Mouse (Mus musculus): ENCODE data around the gene Ggt1.
"Not testable (repeated sequence)": the region's sequence is repeated elsewhere in the genome, so short reads cannot be mapped to it uniquely, and the experiment has no call there.

Gene Ggt1

DNA sequence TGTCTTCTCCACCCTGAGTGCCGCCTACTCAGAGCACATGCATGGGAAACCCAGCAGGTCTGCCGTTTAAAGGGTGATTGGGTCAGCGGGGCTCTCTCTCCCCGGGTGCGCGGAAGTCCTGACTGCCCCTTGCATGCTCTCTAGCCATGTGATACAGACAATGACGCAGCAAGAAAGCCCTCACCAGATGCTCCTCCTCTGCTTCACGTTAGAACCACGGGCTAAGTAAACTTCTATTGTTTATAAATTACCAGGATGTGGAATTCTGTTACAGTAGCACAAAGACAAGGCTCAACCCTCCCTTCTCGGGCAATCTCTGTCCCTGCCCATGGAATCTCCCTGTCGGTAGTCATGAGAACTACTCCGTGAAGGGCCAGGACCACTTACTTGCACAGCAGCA is 10.2 kb upstream of the Ggt1 start:
- DNase-seq = no peak

DNA sequence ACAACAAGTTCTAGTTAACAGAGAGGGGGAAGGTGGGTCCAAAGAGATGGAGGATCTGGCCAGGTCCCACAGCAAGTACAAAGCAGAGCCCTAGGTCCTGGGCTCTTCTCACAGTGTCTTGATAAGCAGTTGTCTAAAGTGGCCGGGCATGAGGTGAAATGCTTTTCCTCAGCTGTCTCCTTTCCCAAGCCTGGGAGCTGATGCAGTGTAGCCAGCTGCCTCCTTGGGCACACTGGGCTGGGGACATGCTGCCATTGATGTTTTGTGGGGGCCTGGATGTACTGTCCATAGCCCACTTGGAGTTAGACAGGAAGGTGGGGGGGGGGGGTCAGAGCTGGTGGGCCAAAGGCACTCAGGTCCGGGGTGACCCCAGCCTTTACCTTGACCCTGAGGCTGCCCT is 9.3 kb upstream of the Ggt1 start:
- DNase-seq = no peak

DNA sequence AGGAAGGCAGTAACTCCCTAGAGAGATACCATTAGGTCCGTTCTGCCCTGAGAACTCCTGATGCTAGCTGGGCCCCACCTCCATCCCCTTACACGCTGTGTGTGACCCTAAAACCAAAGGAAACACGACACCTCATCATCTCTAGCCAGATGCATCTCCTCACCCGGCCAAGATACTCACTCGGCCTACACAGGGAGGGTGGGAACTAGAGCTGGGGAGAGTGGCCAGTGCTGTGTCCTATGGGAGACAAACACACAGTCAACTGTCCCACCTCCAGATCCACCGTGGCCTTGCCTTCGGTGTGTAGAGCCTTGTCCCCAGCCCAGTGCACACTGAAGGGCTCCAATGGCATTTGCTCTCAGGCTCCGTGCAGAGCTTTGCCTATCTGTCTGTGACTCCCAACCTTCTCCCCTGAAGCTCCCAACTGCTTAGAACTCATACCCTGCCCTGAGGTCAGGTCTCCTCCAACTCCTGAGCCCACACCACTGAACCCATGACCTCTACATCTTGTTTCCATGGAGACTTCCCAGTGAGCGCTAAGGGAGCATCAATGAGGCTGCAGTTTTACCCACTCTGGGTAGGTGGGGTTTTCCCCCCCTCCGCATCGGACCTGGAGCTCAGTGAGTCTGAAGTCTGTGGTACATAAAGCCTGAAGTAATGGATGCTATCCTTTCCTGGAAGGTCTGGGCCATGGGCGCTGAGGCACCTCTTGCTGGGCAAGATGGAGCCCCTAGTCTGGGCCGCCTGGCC is 8.5 kb upstream of the Ggt1 start:
- DNase-seq = no peak

DNA sequence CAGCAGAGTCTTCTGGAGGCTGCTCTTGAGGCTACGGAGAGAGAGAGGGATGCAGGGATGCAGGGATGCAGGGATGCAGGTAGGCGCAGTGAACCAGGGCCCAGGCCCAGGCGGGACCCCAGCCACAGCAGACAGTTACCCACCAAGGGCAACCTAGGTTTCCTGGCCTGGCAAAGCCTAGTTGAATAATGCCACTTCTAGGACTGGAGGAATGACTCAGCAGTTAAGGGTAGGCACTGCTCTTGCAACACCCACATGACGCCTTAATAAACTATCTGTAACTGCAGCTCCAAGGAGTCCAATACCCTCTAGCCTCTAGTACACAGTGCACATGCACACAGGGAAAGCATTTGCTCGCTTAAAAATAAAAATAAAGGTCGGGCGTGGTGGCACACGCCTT is 7.3 kb upstream of the Ggt1 start:
- DNase-seq = no peak

DNA sequence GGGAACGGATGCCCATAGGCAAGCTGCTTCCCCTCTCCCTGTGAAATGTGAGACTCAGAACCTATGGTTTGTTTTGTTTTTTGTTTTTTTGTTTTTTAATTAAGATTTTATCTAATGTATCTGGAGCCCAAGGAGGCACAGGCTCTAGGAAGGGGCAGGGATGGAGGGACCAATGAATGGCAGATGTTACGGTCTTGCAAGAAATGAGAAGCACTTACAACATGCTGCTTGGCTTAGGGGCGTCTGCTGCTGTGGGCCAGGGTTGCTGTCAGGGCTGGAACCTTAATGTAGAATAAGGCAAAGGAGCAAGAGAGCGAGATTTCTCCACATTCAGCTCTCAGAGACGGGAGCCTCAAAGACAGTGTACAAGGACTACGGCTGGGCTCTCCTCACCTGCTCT is 5.8 kb upstream of the Ggt1 start:
- DNase-seq = no peak

DNA sequence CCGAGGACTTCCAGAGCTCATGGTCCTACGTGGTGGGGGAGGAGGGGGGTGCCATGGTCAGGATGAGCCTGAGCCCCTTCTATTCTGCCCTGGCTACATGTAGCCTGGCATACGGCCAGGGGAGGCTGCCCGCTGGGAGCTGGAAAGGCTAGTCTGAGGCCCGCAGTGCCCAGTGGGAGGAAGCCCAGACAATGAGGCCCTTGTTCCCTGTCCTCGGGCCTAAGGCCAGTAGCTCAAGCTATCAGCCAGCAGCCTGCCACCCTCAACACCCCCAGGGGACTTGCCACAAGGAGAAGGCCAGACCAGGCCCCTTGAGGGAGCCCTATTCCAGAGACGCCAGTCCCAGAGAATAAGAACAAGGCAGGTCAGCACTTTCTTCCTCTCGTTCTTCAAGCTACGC is 5.4 kb upstream of the Ggt1 start:
- DNase-seq = peak; percentile 67

DNA sequence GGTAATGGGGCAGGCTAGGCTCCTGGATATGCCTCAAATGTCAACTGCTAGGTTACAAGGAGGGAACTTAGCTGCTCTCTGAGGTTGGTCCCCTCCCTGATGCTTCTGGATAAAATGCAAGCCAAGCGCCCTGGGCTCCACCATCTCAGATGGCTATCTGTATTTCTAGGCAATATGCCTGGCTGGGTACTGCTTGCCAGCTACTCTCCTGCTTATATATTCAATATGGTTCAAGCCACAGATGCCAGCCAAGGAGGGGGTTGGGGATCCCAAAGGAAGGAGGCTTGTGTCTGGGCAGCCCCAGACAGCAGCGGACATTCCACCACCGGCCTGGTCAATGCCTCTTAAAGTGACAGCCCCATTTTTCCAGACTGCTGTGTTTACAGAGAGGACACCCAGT is 2.9 kb upstream of the Ggt1 start:
- peak; percentile 90 for DNase-seq

DNA sequence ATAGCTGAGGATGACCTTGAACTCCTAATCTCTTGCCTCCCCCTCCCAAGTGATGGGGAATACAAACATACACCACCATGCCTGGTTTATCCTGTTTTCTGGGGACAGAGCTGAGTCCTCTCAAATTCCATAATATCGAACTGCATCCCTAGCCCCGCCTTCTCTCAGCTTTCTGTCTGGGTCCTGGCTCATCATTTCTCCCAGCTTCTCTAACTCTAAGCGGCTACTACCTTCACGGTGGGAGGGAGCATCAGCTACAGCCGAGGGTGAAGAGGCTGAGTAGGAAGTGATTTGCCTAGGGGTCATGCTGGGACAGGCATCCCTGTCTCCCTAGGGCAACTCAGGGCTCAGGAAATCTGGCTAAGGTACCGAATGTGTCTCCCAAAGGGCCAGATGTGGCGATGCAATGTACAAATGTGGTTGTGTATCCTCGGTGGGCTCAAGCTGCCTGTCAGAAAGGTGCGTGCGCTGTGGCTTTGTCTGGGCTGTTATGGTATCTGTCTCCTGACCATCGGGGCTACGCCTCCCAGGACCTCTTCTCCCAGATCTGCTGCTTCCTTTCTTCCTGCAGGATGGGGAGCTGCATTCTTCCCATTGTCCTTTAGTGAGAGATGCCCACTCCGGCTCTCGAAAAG is 2.2 kb upstream of the Ggt1 start:
- peak; percentile 58 for DNase-seq

DNA sequence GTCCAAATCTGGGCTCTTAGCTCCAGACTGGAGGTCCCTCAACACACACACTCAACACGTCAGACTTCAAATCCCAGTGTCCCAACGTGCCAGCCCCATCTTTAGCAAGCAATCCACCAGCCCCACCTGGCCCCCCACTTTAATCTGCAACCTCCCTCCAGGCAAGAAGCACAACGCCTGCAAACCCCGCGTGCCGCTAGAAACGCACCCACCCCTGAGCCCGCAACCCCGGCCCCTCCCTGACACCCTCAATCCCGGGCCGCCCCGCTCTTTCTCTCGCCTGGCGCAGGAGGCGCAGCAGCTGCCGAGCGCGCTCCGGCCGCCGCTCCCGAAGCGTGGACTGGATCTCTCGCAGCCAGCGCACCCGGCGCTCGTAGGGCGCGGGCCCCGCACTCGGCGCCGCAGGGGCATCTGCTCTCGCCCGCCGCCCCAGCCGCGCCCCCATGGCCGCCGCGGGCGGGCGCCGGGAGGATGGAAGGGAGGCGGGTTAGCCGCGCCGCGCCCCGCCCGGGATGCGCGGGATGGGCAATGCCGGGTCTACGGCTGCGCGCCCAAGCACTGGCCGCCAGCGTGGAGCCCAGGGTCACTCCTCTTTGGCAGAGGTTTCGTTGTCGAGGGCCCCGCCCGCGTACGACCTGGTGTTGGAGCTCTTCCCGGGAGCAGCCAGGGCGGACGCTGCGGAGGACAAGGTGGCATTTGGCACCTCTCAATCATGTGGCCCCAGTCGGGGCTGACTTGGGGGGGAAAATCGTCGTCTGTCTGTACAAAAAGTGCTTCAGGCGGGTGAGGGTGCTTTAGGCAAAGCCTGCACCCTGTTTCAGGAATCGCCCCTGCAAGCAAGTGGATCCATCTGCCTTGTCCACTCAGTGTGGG is 1.5 kb upstream of the Ggt1 start, which contains the start of gene Lrrc75b:
Gene Lrrc75b, minus strand, starts transcription at position 655 of the 873 bp plus-strand sequence.
- peak; percentile 82 for DNase-seq

DNA sequence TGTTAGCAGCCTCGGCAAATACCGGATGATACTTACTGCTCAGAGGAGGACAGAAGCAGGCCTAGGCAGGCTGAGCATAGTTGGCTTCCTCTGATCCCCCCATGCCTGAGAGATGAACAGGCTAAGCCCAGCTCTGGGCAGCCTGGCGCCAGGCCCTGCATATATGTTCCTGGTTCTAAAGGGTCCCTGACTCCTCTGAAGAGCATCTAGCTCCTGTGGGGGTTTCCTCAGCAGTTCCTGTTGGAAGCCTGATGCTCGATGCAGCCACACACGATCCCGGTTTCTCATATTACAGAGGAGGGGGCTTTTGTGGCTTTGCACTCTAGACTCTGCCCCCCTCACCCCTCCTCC is 880 bp upstream of the Ggt1 start:
- DNase-seq = no peak

DNA sequence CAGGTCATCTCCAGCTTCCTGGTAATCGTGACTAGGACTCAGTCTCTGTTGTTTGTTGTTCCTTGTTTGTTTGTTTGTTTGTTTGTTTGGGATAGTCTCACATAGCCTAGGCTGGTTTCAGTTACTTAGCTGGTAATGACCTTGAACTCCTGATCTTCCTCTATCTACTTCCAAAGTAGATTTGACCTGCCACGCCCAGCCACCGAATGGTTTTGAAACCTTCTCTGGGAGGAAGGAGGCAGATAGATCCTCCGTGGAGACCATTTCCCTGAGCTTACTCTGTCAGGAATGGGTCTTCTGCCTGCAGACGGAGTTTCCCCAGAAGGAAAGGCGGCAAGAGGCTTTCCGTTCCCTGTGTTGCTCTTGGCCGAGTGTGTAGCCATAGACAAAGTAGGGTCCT is 1.2 kb downstream of the Ggt1 start:
- DNase-seq = no peak

DNA sequence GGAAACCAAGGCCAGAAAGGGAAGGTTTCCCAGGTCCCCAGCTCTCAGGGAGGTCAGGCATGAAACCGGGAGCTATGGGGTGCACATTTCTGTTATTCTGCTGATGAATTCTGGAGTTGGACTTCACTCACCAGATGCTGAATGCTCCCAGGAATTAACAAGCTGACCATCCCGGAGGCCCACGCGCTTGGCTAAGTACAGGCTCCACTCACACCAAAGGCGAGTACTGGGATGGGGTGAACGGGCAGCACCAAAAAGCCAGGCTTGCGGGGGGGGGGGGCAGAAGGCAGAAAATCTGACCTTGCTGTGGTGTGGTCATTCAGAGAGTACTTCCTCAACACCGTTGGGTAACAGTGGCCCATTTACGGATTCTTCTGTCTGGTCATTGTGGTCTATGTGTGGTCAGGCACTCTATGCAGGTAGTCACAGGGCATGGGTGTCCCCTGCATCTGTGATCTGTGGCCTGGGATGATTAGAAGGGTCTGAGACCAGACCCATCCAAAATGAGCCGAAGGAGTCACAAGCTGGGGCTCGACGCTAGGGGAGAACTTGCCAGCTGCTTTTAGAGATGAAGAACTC is 3.4 kb downstream of the Ggt1 start:
- DNase-seq = no peak

DNA sequence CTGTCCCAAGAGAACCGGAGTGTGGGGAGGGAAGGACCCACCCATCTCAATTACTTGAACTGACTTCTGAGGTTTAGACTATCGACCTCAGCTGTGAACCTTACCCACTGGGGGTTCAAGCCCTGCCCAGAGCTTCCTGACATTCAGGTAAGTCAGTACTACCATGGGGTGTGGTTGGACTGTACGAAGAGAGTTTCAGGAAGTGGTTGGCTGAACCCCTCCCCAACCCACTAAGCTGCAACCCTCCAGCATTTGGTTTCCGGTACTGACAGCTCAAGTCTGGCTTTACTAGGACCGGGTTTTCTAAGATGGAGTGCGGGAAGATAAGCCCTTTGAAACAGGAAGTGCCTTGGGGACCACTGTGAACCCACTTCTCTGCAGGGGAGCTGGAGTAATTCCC is 4.0 kb downstream of the Ggt1 start:
- no peak for DNase-seq

DNA sequence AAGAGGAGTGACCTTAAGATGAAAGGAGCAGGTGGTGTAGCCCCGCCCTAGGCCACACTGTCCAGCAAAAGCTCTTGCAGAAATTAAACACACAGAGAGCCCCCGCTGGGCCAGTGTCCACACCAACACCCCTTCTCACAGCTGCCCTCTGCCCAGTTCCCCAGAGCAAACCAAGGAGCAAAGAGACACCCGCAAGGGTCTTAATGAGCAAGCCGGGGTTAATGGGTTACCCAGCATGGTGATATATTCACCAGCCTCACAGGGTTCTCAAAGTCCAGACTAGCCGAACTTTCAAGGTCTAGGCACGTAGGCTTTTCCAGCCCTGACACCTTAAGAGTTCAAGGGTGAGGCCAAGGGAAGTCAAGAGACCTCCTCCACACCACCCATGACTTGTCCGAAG is 4.5 kb downstream of the Ggt1 start:
- no peak for DNase-seq

DNA sequence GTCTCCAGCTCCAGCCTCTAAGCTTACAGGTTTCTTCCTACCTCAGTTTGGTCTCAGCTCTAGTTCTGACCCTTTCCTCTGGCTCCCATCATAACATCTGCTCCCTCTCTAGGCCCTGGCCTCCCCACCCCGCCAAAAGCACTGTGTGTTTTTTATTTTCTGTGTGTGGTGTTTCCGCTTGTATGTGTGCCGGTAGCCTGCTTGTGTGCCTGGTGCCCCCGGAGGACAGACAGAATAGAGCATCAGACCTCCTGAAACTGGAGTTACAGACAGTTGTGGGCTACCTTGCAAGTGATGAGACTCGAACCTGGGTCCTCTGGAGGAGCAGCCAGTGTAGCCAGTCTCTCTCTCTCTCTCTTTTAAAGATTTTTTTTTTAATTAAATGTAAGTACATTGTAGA is 4.9 kb downstream of the Ggt1 start:
- DNase-seq = no peak

DNA sequence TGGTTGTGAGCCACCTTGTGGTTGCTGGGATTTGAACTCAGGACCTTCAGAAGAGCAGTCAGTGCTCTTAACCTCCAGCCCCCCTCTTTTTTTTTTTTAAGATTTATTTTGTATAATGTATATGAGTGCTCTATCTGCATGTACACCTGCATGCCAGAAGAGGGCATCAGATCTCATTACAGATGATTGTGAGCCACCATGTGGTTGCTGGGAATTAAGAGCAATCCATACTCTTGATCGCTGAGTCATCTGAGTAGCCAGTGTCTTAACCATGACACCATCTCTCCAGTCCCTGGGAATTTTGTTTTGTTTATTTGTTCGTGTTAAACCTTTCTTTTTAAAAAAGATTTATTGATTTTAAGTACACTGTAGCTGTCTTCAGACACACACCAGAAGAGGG is 5.4 kb downstream of the Ggt1 start:
- DNase-seq = not testable (repeated sequence)

DNA sequence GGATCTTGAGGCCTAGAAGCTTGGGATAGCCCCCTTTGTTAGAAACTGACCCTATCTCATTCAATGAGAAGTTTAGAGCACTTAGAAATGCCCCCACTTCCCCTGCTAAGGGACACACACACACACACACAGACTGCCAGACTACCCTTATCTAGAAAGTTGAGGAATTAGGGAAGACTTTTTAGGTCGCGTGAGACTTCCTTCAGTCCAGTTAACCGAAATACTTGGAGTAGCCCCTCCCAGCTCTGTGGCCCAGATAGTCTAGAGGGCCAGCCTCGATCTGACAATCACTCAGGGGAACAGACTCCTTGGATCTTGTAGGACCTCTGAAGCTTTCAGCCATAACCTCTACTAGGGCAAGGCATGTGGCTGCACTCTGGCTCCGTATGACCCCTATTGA is 6.6 kb downstream of the Ggt1 start:
- DNase-seq = no peak

DNA sequence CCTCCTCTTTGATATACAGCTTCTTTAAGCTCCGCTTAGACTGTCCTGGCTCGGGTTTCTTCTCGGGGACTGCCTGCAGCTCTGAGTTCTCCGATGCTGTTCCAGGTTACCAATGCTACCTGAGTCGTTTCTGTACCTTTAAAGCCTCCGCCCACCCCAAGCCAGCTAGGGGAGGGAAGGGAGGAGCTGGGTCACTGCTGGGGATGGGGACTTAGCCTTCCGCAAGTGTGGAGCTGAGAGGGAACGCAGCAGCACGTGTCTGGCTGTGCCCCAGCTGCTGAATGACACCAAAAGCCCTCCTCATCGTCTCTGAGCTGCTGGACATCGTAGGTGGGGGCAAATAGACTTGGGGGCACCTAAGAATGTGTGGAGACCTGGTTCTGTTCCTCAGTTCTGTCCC is 7.0 kb downstream of the Ggt1 start:
- DNase-seq = no peak

DNA sequence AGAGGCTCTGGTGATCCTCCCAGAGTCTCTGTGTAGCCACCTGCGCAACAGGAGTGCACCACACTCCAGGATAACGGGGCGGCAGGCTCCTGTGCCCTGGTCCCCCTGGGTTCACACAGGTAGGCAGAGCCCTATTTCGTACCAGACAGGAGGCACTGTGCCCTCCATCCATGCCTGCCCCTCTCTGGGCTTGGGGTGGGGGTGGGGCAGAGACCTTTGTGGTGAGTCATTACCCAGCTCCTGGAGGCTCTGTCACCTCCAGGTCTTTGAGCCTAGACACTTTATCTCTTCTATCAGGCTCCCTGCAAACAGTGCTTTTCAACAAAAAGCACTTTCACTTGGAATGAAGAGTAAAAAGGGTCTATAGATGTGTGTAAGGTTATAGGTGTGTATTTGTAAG is 7.4 kb downstream of the Ggt1 start:
- no peak for DNase-seq

DNA sequence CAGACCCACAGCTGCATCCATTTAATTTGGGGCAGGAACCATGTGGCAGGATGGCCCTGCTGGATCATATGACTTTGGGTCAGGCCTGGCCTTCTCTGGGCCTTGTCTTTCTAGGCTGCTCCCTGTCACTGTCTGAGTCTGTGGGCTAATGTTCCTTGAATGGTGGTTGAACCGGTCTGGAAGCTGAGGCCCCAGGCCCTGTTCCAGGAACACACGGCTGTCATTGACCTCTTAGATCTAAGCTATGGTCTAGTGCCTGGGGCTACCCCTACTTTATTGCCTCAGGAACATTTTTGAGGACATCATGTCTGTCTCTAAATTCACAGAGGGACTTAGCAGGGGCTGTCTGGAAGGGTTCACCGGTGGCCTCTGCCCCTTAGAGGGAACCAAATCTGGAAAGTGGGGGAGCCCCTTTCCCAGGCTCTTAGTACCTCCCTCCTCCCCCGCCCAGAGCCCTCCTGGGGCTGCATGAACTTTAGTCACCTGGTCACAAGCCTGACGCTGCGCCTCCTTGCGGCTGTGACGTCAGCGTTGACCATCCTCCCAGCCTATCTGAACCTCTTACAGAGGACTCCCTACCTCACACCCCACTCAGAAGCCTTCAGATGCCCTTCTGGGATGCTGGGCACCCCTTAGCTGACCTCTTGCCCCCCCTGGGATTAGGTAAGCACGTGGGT is 9.7 kb downstream of the Ggt1 start:
- no peak for DNase-seq

DNA sequence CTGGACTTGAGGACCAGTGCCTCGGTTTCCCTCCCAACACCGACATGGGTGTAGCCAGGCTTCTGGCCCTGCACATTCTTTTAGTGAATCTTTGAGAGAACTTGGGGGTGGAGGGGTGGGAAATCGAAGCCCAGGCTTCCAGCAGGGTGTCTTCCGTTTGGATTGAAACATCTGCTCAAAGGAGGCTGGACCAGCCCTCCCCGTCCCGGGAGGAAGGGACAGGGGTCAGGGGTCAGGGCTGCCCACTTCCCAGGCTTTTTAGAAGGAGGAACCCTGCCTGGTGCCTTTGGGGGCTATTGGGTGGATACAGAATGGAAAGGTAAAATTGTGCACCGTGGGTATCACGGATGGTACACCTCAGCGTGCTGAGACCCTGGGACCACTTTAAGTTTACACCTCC is 10.5 kb downstream of the Ggt1 start:
- DNase-seq = no peak

DNA sequence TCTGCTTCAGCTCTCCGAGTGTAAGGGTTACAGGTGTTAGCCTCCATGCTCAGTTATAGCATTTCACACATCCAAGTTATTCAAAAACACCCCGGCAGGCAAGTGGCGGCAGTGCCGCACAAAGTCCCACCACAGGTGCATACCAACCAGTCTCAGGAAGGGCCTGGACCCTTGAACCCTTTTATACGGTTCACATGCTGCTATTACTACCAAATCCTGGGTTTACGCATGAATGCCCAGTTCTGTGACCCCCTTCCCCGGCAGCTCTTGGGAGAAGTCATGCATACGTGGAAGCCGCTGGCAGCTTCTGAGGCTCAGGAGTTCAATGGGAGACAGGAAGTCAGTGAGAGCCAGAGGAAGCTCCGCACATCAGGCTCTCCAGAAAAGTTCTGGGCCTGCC is 11.8 kb downstream of the Ggt1 start:
- DNase-seq = no peak

DNA sequence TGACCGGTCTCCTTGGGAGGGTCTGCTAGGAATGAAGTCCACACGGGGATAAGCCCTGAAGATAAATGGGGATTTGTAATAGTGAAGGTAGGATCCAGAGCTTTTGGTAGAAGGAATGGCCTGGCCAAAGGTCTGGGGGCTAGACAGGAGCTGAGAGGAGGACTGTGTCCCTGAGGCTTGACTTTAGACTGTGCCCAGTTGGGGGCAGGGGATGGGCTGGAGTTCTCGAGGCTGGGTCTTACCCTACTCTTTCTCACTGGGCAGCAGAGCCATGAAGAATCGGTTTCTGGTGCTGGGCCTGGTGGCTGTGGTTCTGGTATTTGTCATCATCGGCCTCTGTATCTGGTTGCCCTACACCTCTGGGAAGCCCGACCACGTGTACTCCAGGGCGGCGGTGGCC is 12.6 kb downstream of the Ggt1 start:
- no peak for DNase-seq
